Mouse (Mus musculus) CH12.LX (cell line): ENCODE data around the gene Tex36.

Source experiments
- CTCF ChIP-seq, 2 experiments: IDR thresholded peaks in 1 of 2; conservative IDR thresholded peaks in 1 of 2; 2 replicates each; pipeline ENCODE4 v1.5.1; 2011 to 2012; ENCODE audit warnings: low read depth in 2 of 2, low read length in 2 of 2, improper control_type of control experiment in 1 of 2, inconsistent platforms in 1 of 2, mild to moderate bottlenecking in 1 of 2, moderate library complexity in 1 of 2
- UBTF ChIP-seq: IDR thresholded peaks from 2 replicates; pipeline ENCODE4 v1.6.1; 2012; ENCODE audit warnings: low read depth, mild to moderate bottlenecking, inconsistent platforms, low read length, improper control_type of control experiment, moderate library complexity

- TF ChIP-seq CTCF (conservative IDR thresholded peaks at IDR 0.05 in 1 of 2, IDR thresholded peaks at IDR 0.05 in 1 of 2; ENCODE audit: low read depth in 2 of 2, low read length in 2 of 2), result no peak
- no peak for TF ChIP-seq UBTF
Observed at GRCm38 (mm10) chr7:133545631-133546030, 56.3 kb downstream of the Tex36 start.
